Mouse (Mus musculus) liver, adult (tissue): Measurements from ENCODE around the gene Sppl2b.

ENCODE experiments used
- GATA4 ChIP-seq: IDR thresholded peaks from 2 replicates; pipeline ENCODE4 v1.6.1; 2014; ENCODE audit warnings: mild to moderate bottlenecking, low read length; ENCODE audit not compliant: insufficient replicate concordance

Gene Sppl2b

GRCm38 (mm10) chr10:80897861-80898510 lies 42.9 kb downstream of the Sppl2b start:
- no peak for TF ChIP-seq GATA4

DNA sequence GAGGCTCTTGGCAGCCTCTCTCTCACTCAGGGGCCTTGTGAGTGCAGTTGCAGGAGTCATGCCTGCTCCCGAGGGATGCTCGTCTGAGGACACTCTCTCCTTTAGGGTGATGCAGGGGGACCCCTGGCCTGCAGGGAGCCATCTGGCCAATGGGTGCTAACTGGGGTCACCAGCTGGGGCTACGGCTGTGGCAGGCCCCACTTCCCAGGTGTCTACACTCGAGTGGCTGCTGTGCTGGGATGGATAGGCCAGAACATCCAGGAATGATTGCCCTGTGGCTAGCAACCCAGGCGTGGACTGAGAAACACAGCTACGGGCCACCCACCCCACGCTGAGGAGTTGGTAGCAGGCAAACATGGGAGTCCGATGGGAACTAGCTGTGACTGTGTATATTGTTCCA lies 44.0 kb downstream of the Sppl2b start:
- TF ChIP-seq GATA4 = no peak

GRCm38 (mm10) chr10:80899591-80900317 lies 44.7 kb downstream of the Sppl2b start:
- TF ChIP-seq GATA4 = no peak

DNA sequence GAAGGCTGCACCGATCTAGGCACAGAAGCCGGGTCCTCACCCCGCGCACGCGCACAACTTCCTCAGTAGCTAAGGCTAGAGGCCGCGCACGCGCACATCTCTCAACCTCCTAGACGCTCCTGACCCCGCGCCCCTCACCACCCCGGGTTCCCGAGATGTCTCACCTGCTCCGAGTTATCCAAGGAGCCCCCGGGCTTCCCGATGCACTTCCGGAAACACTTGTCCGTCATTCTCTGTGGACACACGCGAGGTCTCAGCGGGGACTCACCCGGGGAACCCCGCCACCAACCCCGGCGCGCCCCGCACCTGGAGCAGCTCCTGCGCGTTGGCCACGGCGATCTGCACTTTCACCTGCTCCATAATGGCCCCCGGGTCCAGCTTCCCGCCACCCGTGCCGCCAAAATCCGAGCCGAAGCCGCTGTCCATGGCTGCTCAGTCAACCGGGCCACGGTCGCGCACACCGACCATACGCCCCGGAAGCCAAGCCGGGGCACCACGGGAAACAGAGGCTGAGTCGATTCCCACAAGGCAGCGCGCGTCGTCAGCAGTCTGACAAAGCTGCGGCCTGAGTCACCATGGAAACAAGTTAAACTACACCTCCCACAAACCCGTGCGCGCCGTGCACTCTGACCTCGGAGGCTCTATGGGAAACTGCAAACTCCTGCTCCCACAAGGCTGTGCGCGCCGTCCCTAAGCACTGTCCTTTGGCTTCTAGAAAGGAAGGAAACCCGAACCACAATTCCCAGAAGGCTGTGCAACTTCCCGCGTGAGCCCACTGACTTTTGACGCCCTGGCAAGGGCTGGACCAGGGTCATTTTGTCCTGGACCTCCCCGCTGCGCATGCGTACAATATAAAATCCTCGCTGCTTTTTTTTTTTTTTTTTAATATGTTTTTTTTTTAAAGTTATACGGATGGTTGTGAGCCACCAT lies 45.5 kb downstream of the Sppl2b start, which contains the start of gene Timm13:
Timm13 (minus strand) TSS at position 652 of the 930 bp plus-strand sequence.
- TF ChIP-seq GATA4 = no peak

DNA sequence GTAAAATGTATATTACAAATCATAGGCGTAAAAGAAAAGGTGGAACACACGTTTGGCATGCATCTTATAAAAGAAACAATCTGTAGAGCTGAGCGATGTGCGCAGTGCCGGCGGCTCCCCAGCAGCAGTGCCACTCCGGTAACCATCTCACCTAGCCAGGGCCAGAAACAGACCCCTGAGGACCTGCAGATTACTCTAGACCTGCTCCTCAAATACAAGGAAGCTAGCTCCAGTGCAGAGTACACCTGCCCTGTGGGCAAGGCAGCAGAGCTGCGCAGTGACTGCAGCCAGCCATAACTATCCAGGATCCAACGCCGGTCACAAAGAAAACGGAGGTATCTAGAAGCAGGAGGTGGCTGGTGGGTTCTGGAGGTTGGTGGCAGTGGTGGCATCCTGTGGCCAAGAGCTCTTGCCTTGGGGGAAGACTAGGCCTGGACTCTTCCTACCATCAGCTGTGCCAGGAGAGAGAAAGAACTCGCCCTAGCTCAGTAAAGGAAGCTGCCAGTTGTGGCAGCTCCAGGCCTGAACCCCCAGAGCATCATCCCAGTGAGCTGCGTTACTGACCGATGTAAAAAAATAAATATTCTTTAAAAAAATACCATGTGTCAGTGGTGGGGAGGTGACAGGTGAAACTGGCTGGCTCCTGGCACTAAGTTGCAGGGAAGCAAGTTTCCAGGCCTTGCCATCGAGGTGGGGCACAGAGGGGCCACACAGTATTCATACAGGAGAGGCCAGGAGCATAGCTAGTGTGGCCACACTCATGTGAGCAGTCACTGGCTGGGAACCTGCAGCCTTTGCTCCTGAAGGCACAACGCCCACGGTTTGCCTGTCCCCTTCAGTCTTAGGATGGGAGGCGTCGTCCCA lies 46.6 kb downstream of the Sppl2b start:
- no peak for TF ChIP-seq GATA4

- TF ChIP-seq GATA4 = no peak
These were observed 47.3 kb downstream of the Sppl2b start for GRCm38 (mm10) chr10:80902273-80902940.

DNA sequence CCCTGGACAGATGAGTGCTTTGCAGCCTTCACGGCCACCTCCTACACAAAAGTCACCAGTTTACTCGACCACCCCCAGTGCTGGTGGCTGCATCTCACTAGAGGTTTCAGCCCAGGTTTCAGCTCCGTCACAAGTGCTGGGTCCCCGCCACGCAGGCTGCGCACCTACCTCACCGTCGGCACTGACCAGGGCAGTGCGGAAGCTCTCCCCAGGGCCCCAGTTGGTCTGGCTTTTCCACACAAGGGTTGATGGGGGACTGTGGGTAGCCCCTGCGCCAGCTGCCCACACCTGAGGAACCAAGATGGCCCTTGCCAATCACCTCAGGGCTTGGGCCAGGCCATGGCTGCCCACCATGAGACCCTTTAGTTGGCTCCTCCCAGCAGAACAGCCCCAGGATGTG lies 48.2 kb downstream of the Sppl2b start:
- TF ChIP-seq GATA4 = no peak

- no peak for TF ChIP-seq GATA4
These were observed 49.1 kb downstream of the Sppl2b start for GRCm38 (mm10) chr10:80904004-80904693.

DNA sequence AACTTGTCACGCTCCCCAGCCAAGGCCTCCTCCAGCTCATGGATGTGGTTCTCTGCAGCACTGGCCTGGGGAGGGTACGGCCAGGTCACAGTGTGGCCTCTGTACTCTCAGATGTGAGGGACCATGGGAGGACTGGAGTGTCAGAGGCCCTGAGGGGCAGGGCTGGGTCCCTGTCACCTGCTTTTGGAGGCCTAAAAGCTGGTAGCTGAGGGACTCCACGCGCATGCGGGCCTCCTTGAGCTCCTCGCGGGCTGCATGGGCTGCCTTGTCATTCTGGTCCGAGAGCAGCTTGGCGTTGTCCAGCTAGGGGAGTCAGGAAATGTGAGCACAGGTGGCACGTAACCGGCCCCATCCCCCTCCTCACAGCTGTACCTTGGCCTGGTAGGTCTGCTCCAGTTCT lies 49.6 kb downstream of the Sppl2b start:
- TF ChIP-seq GATA4 = no peak

DNA sequence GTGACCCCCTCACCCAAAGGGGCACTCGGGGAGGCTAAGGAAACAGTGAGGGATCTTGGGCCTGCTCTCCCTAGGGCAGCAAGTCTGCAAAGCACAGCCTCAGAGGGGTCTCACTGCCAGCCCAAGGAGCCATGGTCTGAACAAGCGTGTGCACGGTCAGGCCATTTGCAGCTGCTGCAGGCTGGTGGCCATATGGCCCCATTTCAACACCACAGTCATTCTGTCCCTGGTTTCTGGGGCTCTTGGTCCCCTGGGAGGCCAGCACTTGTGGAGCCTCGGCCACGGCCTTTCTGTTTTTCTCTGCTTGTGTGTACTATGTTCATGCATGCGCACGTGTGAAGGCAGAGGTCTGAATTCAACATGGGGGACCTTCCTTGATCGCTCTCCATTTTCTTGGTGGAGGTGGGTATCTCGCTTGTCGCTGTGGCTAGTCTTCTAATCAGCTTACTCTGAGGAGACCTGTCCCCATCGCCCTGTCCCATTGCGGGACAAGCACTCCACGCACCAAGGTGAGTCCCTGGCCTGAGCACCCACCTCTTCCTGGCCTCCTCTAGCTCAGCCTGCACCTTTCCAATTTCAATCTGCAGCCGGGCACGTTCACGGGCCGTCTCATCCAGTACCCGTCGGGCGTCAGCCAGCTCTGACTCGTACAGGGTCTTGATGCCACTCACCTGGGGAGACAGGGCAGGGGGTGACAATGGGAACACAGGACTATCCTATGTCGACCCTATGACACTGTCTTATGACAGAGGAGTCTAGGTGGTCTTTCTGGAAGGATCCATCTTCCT lies 54.5 kb downstream of the Sppl2b start:
- TF ChIP-seq GATA4 = no peak

DNA sequence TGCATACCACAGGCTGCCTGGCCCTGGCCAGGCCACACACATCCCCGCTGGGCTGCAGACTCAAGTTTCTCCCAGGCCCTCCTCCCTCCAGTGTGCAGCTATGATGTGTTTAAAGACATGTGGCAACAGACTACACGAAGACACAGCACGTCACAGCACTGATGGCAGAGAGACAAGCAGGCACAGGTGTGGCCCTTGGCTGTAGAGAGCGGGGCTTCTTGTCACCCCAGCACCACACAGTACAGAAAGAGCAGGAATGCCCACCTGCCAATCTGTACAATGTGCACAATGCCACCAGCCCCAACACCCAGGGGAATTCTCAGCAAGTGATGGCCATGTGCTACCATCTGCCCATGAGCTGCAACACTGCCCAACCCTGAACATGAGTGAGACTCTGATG lies 56.3 kb downstream of the Sppl2b start:
- TF ChIP-seq GATA4 = no peak

GRCm38 (mm10) chr10:80911891-80912290 lies 56.8 kb downstream of the Sppl2b start:
- TF ChIP-seq GATA4 = no peak
